Mouse (Mus musculus): ENCODE results near the gene L3mbtl2.

The L3mbtl2 gene

DNA sequence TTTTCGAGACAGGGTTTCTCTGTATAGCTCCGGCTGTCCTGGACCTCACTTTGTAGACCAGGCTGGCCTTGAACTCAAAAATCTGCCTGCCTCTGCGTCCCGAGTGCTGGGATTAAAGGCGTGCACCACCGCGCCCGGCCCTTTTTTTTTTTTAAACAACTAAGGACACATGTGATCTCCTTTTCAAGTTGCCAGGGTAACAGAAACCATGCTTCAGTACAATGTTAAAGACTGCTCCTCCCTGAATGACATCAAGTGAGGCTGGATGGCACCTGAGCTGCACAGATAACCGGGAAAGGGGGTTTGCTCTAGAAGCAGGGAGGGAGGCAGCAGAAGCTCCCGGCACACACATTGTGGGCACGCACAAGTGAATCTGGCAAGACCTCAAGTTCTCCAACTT is 45.3 kb downstream of the L3mbtl2 start:
- DNase-seq (ENCODE audit: low read depth, low spot score): no peak

DNA sequence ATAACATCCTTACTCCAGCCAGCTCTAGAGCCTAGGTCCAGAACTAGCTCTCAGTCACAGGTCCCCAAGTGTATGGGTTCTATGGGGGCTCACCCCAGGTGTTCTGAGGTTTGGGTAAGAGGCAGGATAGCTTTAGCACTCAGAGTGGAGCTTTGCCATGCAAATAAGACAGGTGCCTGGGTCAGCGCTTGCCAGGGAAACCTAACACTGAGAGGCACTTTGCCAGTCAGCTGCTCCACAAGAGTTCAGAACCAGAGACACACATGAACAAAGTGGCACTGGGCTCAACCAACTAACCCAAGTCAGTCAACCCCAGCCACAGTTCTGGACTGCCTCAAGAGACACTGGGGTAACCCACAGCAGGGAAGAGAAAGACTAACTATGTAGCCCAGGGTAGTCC is 46.0 kb downstream of the L3mbtl2 start:
- DNase-seq (ENCODE audit: low read depth, low spot score): no peak

DNA sequence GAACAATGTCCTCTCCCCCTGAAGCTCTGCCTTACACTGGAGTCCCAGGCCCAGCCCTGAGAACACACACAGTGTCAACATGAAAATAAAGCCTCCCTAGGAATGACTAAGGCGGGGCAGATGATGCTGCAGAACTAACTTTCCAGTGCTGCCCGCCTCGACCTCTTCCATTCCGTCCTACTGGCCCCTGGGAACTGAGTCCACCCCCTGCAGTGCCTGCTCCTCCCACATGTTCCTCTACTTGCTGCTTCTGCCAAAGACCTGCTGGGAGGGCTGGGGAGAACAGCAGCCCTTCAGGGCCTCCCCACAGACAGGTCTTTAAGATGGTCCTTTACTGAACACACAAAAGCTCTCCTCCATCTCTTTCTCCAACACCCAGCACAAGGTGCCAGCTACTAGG is 47.1 kb downstream of the L3mbtl2 start:
- no peak for DNase-seq (ENCODE audit: low read depth, low spot score)

DNA sequence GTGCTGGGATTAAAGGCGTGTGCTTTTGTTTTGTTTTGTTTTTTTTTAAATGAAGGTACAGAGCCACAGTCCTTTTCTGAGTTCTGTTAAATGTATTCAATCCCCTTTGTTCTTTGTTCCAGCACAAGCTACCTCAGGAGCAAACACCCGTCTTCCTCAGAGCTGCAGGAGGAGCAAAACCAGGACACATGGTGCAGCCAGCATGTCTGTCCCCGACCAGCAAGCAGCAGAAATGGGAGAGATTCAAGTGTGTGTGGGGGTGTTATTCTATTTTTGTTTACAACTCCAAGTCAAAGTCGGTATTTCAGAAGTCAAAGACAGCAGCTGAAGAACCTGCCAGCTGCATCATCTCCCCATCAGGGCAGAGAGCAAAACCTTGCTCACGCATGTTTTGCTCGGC is 50.1 kb downstream of the L3mbtl2 start:
- no peak for DNase-seq (ENCODE audit: low read depth, low spot score)

DNA sequence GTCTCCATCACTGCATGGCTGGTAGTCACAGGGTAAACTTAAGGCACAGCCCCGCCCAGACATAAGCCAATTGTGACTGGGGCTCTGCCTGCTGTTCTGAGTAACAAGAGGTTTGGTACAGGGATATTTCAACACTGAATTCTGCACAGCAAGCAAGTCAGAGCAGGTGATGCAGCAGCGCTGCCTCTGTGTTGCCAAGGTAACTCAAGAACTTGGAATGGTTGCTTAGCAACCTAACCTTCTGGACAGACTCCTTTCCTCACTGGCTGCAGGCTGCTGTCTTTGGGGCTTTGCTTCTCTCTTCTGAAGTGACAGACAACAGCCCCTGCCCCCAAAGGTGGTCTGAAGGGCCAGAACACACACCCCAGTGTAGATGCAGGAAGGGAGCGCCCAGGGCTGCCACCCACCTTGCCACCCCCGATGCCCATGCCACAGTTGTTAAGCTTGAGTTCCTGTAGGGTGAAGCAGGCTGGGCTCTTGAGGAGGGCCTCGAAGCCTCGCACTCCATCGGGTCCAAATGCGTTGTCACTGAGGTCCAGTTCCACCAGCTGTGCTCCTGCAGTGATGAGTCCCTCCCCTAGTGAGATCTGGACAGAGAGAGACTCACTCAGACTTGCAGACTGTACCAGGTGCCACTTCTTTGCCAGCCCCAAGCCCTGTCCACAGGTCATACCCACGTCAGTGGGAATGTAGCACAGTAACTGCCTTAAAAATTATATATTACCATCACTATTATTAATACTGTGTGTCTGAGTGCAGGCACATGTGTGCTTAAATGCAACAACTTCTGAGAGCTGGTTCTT is 54.8 kb downstream of the L3mbtl2 start:
- no peak for DNase-seq (ENCODE audit: low read depth, low spot score)

DNA sequence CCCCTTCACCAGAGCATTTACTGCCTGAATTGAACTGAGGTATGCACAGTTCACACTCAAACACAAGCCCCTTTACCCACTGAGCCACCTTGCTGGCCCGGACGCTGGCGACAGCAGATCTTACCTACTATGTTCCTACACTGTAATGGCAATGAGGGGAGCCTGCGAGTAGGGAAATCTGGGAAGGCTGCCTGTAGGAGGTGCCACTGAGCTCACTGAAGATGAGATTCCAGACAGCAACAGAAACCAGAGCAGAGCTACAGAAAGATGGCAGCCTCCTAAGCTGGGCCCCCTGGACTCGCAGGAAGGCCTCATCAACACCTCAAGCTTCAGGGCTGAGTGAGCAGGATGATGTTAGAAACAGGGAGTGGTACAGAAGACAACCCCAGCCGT is 55.4 kb downstream of the L3mbtl2 start:
- no peak for DNase-seq (ENCODE audit: low read depth, low spot score)

DNA sequence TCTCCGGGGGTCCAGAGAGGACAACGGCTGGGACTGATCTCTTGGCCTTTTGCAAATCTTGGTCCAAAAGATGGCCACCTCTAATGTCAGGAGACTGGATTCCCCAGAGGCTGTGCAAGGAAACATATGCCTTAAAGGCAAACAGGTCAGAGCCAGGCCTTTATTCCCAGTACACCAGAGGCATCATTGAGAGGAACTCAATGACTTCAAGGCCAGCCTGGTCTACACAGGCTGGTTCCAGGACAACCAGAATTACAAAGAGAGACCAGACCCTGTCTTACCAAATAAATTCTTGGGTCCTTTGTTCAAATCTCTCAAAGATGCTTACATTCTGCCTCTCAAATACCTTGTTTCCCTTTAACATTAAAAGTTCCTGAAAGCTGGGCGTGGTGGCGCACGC is 58.7 kb downstream of the L3mbtl2 start:
- no peak for DNase-seq (ENCODE audit: low read depth, low spot score)

DNA sequence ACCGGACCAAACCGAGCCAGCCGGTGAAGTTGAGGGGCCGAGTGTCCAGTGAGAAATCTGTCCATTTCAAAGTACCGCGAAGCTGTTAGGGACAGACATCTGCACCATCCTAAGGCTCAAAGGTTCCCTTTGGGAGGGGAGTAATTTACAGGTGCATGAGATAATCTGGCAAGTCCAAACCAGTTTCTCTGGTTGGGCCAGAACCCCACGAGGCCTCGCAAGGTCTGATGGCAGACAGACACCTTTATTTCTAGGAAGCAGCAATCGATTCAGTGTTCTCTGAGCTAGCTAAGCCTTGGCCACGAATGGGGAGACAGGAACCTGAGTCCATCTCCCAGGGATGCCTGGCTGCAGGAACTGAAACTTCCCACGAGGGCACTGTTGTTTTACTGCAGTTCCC is 60.0 kb downstream of the L3mbtl2 start:
- no peak for DNase-seq (ENCODE audit: low read depth, low spot score)

DNA sequence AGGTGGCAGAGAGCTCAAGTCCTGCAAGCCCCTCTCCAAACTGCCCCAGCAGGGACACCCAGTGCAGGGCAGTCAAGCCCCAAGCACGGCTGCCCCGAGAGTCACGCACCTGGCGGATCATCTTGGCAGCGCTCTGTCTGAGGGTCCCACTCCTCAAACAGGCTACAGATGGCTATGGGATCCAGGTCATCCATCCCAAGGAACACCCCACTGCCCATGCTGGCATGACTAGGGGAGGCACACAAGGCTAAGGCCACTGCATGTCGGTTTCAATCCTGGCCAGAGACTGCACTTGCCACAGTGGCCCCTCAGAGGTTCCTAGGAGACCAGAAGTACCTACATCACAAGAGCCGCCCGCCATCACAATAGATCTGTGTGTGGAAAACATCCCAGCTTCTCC is 62.3 kb downstream of the L3mbtl2 start:
- no peak for DNase-seq (ENCODE audit: low read depth, low spot score)

DNA sequence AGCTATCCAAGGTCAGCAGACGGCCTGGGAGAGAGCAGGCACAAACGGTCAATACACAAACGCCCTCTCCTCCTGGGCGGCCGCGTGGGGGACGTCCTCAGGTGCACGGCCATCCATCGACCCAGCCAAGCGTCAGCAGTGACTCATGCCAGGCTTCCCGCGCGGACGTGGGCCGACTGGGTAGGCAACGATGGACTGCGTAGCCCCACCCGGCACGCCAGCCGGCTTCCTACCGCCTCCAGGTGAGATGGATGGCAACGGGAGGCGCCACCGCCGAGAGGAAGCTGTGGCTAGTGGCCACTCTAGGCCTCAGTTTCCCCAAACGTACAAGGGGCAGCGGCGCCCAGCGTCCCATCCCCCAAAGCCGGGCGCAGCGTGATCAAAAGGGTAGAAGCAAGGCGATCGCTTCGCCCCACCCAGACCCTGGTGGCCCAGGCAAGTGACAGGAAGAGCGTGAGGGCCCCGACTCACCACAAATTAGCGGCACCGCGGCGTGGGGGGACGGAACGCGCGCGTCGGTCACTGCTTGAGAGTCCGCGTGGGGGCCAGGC is 65.6 kb downstream of the L3mbtl2 start:
- DNase-seq (ENCODE audit: low read depth, low spot score): no peak

DNA sequence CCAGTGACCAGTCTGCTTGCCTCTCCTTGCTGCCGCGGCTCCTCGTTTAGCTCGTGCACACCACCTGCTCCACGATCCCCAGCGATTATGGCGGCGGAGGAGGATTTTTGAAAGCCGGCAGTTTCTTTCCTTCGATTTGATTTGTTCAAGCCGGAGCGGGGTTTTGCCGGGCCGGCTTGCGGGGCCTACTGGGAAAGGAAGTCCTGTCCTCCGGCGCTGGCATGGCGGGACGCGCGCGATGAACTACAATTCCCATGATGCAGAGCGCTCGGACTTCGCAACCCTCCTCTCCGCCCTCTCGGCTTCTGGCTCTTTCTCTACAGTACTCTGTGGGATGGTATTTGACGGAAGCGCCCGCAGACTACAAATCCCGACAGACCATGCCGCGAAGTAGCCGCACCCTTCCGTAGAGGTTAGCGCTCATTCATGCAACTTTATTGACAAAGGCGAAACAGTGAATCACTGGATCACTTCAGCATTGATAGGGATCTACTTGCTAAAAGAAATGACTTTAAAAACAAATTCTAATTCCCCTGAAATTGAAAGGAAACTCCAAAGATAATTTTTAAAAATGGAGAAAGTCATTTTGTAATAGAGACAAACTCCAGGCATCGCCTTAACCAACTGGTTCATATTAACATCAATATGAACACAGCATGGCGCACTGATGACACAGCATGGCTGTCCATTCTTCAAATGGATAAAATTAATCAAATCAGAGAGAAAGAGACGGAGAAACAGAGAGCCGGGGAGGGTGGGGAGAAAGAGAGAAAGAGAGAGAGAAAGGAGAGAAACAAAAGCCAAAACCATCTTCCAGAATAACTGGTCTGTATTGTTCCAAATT is 66.3 kb downstream of the L3mbtl2 start:
- peak; percentile 96 for DNase-seq (ENCODE audit: low read depth, low spot score)

DNA sequence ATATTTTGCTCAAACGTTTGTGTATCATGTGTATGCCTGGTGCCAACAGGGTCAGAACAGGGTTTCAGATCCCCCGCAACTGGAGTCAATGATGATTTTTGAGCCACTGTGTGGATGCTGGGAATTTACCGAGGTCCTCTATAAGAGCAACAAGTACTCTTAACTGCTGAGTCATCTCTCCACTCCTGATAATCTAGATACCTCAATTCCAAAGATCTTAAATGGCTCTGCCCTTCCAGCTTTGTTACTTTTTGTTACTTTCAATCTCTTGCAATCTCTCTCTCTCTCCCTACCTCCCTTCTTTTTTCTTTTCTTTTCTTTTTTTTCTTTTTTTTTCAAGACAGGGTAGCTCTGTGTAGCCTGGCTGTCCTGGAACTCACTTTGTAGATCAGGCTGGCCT is 71.4 kb downstream of the L3mbtl2 start:
- no peak for DNase-seq (ENCODE audit: low read depth, low spot score)
